Mouse (Mus musculus) myocyte (in vitro differentiated cells): Measurements from ENCODE around the gene Gm20662. TPM values are rescaled to one million over a fixed set of nuclear protein-coding genes. Genes with fewer than 3 reads are reported as not detected.

ENCODE experiments used
- H3K27me3 ChIP-seq: one replicate; pipeline ENCODE4 v1.6.1; 2011; ENCODE audit not compliant: control insufficient read depth, insufficient read depth, insufficient read length
- H3K36me3 ChIP-seq: one replicate; pipeline ENCODE4 v1.6.1; 2011; ENCODE audit not compliant: control insufficient read depth, insufficient read depth
- H3K4me2 ChIP-seq: one replicate; pipeline ENCODE4 v1.6.1; 2011; ENCODE audit warnings: low read depth, control low read depth
- H3K4me3 ChIP-seq: one replicate; pipeline ENCODE4 v1.5.1; 2011; ENCODE audit warnings: mild to moderate bottlenecking, control low read depth, moderate library complexity
- H3K79me2 ChIP-seq: one replicate; pipeline ENCODE4 v1.6.1; 2011; ENCODE audit not compliant: control insufficient read depth, insufficient read depth
- H3ac ChIP-seq: one replicate; pipeline ENCODE4 v1.6.1; 2011; ENCODE audit not compliant: control insufficient read depth, insufficient read length
- CEBPB ChIP-seq: IDR thresholded peaks from 2 replicates; pipeline ENCODE4 v1.6.1; 2011; ENCODE audit warnings: mild to moderate bottlenecking, moderate library complexity; ENCODE audit not compliant: poor library complexity, insufficient read depth, severe bottlenecking
- E2F4 ChIP-seq: IDR thresholded peaks from one replicate; pipeline ENCODE4 v1.6.1; 2011; ENCODE audit warnings: mild to moderate bottlenecking, control low read depth, moderate library complexity; ENCODE audit not compliant: insufficient read depth
- MAX ChIP-seq: IDR thresholded peaks from one replicate; pipeline ENCODE4 v1.6.1; 2011; ENCODE audit warnings: low read depth, mild to moderate bottlenecking, control low read depth
- MYOD1 ChIP-seq, 3 experiments: IDR thresholded peaks; one replicate each; pipeline ENCODE4 v1.6.1; 2011; ENCODE audit warnings: control low read depth in 2 of 3, low read depth in 2 of 3, mild to moderate bottlenecking in 2 of 3, moderate library complexity in 1 of 3; ENCODE audit not compliant: insufficient read length in 2 of 3, control insufficient read depth in 1 of 3
- MYOG ChIP-seq, 3 experiments: IDR thresholded peaks; one replicate each; pipeline ENCODE4 v1.6.1; 2011; ENCODE audit warnings: control low read depth in 2 of 3, low read depth in 2 of 3, mild to moderate bottlenecking in 2 of 3; ENCODE audit not compliant: insufficient read length in 2 of 3, control insufficient read depth in 1 of 3, insufficient read depth in 1 of 3
- POLR2A ChIP-seq: IDR thresholded peaks from one replicate; pipeline ENCODE4 v1.6.1; 2011; ENCODE audit warnings: low read depth, mild to moderate bottlenecking, control low read depth, moderate library complexity; ENCODE audit not compliant: insufficient read length
- POLR2AphosphoS2 ChIP-seq: IDR thresholded peaks from one replicate; pipeline ENCODE4 v1.6.1; 2011; ENCODE audit warnings: low read depth, control low read depth; ENCODE audit not compliant: insufficient read length
- REST ChIP-seq: IDR thresholded peaks from one replicate; pipeline ENCODE4 v1.6.1; 2011; ENCODE audit warnings: mild to moderate bottlenecking, control low read depth, moderate library complexity; ENCODE audit not compliant: insufficient read depth, insufficient read length
- SRF ChIP-seq: IDR thresholded peaks from one replicate; pipeline ENCODE4 v1.6.1; 2011; ENCODE audit warnings: low read depth; ENCODE audit not compliant: control insufficient read depth, insufficient read length
- TCF12 ChIP-seq: IDR thresholded peaks from one replicate; pipeline ENCODE4 v1.6.1; 2011; ENCODE audit warnings: mild to moderate bottlenecking, control low read depth; ENCODE audit not compliant: poor library complexity, insufficient read depth, severe bottlenecking
- TCF3 ChIP-seq: IDR thresholded peaks from one replicate; pipeline ENCODE4 v1.6.1; 2011; ENCODE audit warnings: low read depth, control low read depth; ENCODE audit not compliant: insufficient read length
- USF1 ChIP-seq: IDR thresholded peaks from one replicate; pipeline ENCODE4 v1.6.1; 2011; ENCODE audit warnings: low read depth, mild to moderate bottlenecking, control low read depth, moderate library complexity
- polyA plus RNA-seq: library from polyadenylated mRNA; unstranded; fragments of >200 nt; fragmentation: generic; extraction: Trizol; gene quantifications from one replicate; pipeline ENCODE4 v1.2.1, GENCODE M21; 2012; ENCODE audit warnings: missing spikeins

Gene Gm20662
- polyA plus RNA-seq, 1 experiment, result 0.82 TPM

DNA sequence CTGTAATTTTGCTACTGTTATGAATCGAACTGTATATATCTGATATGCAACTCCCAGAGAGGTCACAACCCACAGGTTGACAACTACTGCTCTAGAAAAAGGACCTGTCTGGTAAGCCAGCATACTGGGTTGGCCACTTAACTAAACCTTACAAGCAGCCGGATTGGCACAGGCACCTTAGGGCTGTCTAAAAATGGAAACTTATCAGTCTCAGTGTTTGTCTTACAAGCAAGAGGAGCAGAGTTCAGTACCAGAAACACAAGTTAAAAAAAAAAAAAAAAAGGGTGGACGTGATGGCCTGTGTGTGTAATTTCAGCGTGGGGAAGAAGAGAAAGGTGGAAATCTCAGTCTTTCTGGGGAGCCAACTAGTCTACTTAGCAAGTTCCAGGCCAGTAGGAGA lies 75.7 kb downstream of the Gm20662 start:
- Histone ChIP-seq H3K27me3 (no peaks in the 10 kb centered on the region), H3K4me2 (no peak overlapping the region), H3K79me2 (no peaks in the 10 kb centered on the region), H3K4me3 (no peak overlapping the region), H3K36me3 (peaks cover 5% of the 10 kb centered on the region), H3ac (no peak overlapping the region)
- TF ChIP-seq TCF3 (no peak), E2F4 (no peak), POLR2AphosphoS2 (no peak), MYOD1 (IDR thresholded peaks at IDR 0.05; ENCODE audit: control insufficient read depth in 1 of 3, insufficient read length in 2 of 3, low read depth in 2 of 3) (no peak), MYOG (IDR thresholded peaks at IDR 0.05; ENCODE audit: control insufficient read depth in 1 of 3, insufficient read depth in 1 of 3, insufficient read length in 2 of 3, low read depth in 2 of 3) (no peak), POLR2A (no peak), CEBPB (no peak)

DNA sequence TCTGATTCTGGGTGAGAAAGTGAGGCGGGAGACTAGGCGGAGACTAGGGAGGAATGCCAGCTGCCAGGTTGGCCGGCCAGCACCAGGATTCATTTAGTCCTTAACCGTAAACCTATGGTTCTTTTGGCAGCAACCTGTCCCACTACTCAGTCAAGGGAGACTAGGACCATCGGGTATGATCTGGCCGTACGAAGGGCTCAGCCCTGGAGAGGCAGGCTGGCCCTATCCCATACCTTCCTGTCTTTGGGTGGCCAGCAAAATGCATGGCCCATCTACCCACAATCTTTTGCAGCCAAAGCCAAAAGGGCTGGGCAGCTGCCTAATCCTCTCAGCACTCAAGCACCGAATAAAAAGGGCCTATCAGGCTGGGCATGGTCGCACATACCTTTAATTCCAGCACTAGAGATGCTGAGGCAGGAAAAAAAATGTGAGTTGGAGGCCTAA lies 76.4 kb downstream of the Gm20662 start:
- H3K36me3 ChIP-seq, result peaks cover 5% of the 10 kb centered on the region
- H3K4me2 ChIP-seq, result no peak overlapping the region
- H3K79me2 ChIP-seq, result no peaks in the 10 kb centered on the region
- no peak overlapping the region for H3K4me3 ChIP-seq
- TF ChIP-seq MAX (no peak), CEBPB (no peak), POLR2A (no peak), MYOD1 (IDR thresholded peaks at IDR 0.05; ENCODE audit: control insufficient read depth in 1 of 3, insufficient read length in 2 of 3, low read depth in 2 of 3) (no peak), REST (no peak), TCF12 (no peak), POLR2AphosphoS2 (no peak), USF1 (no peak), SRF (no peak), TCF3 (no peak), MYOG (IDR thresholded peaks at IDR 0.05; ENCODE audit: control insufficient read depth in 1 of 3, insufficient read depth in 1 of 3, insufficient read length in 2 of 3, low read depth in 2 of 3) (no peak), E2F4 (no peak)
- no peaks in the 10 kb centered on the region for H3K27me3 ChIP-seq
- H3ac ChIP-seq, result no peak overlapping the region

DNA sequence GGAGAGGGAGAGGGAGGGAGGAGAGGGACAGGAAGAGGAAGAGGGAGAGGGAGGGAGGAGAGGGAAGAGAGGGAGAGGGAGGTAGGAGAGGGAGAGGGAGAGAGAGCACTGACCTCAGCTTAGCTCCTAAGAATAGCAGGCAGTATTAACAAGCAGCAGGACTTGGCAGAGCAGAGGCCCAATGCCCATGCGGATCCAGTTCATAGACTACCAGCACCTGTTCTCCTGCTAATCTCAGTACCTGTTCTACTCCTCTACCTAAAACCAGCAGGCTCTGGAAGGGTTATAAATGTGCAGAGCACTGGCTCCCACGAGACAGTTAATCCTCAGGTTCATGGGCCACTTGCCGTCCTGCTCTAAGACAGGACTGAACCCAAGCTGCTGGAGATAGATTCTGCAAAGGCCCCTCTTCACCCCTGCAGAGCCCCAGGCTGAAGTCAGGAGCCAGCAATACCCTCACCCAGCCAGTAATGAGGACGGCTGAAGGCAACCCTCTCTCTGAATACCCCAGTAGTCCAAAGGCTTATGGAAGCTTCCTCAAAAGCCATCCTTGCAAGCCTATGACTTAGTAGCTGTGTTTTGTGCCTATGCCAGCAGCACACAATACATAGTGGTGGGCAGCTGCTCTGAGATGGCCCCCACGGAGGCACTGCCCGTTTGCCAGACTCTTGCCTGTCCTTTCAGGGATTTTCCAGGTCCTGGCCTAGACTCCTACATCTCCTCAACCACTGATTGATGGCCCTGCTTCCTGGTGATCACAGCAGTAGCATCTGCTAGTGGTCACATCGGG lies 77.2 kb downstream of the Gm20662 start:
- Histone ChIP-seq H3K36me3 (peaks cover 5% of the 10 kb centered on the region), H3K4me2 (no peak overlapping the region), H3ac (no peak overlapping the region), H3K79me2 (peaks cover under 1% of the 10 kb centered on the region), H3K27me3 (no peaks in the 10 kb centered on the region), H3K4me3 (no peak overlapping the region)
- TF ChIP-seq USF1 (no peak), E2F4 (no peak), POLR2A (no peak), MYOD1 (IDR thresholded peaks at IDR 0.05; ENCODE audit: control insufficient read depth in 1 of 3, insufficient read length in 2 of 3, low read depth in 2 of 3) (no peak), MAX (no peak), SRF (no peak), TCF12 (no peak), CEBPB (no peak), POLR2AphosphoS2 (no peak), REST (no peak), TCF3 (no peak), MYOG (IDR thresholded peaks at IDR 0.05; ENCODE audit: control insufficient read depth in 1 of 3, insufficient read depth in 1 of 3, insufficient read length in 2 of 3, low read depth in 2 of 3) (no peak)

DNA sequence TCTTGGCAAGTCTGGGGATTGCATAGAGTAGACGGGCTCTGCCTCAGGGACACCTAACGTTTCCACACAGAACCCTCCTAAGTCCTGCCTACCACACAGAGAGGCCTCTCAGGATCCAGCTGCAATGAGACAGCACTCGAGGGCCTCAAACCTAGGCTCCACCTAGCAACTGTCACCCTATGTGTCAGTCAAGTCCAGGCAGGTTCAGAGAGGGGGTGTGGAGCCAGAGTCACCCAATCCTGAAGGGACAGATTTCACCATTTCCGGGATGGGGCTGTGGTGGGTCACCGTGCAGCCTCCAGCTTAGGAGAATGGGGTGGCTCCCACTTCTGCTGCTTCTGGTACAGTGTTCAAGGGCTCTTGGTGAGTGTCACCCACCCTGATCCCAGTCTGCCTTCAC lies 84.0 kb downstream of the Gm20662 start, which contains the start of gene Mst1:
Gene Mst1, plus strand, starts transcription at position 269 of the 400 bp plus-strand sequence.
- H3K79me2 ChIP-seq, result peaks cover 8% of the 10 kb centered on the region
- no peaks in the 10 kb centered on the region for H3K36me3 ChIP-seq
- peak within 1 kb of the TSS; percentile 71 for H3K4me3 ChIP-seq
- TF ChIP-seq MAX, result no peak
- no peak for TF ChIP-seq MYOD1 (IDR thresholded peaks at IDR 0.05; ENCODE audit: control insufficient read depth in 1 of 3, insufficient read length in 2 of 3, low read depth in 2 of 3)
- no peak for TF ChIP-seq TCF12
- no peak for TF ChIP-seq REST
- TF ChIP-seq TCF3, result no peak
- no peak for TF ChIP-seq SRF
- TF ChIP-seq USF1, result no peak
- no peak for TF ChIP-seq MYOG (IDR thresholded peaks at IDR 0.05; ENCODE audit: control insufficient read depth in 1 of 3, insufficient read depth in 1 of 3, insufficient read length in 2 of 3, low read depth in 2 of 3)
- TF ChIP-seq POLR2AphosphoS2, result no peak
- no peak for TF ChIP-seq CEBPB
- no peak for TF ChIP-seq E2F4
- TF ChIP-seq POLR2A, result no peak
- peak within 1 kb of the TSS; percentile 88 for H3K4me2 ChIP-seq
- H3K27me3 ChIP-seq, result no peaks in the 10 kb centered on the region
- H3ac ChIP-seq, result peak within 1 kb of the TSS; percentile 68
